Mouse (Mus musculus) layer of hippocampus, postnatal 36 days (tissue): ENCODE data around the gene Cspg4. TPM values are rescaled to one million over a fixed set of nuclear protein-coding genes. Genes with fewer than 3 reads are reported as not detected.
"Not testable (repeated sequence)": the region's sequence is repeated elsewhere in the genome, so short reads cannot be mapped to it uniquely, and the experiment has no call there.

Experiments used
- DNase-seq, 2 experiments: peaks; one replicate each; pipeline ENCODE4 v3.0.0; 2022
- total RNA-seq, 2 experiments: library from RNA; stranded (reverse); gene quantifications; 2 replicates each; pipeline ENCODE4 v1.2.3; 2021

Cspg4 gene
- total RNA-seq, 2 experiments from 2014 or later, result 18.0 to 19.7 TPM

GRCm38 (mm10) chr9:56893313-56893712, 28.5 kb downstream of the Cspg4 start:
- no peak for DNase-seq

DNA sequence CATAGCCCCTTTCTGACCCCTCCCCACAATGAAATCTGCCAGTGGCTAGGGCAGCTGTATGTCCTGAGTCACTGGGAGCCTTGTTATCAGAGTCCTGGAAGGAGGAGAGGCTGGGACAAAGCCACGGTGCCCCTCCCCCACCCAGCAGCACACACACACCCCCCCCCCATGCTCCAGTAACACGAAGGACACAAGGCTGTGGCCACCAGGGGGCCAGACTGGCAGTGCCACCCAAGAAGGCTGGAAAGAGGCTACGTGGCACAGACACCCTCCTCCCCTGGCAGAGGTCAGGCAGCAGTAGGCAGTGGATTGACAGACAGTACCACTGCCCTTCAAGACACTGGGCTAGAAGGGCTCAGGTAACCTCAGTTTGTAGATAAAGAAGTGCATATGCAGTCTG, 29.2 kb downstream of the Cspg4 start:
- no peak for DNase-seq

GRCm38 (mm10) chr9:56896779-56897178, 31.9 kb downstream of the Cspg4 start:
- no peak for DNase-seq

GRCm38 (mm10) chr9:56899409-56899808, 34.6 kb downstream of the Cspg4 start:
- no peak for DNase-seq

DNA sequence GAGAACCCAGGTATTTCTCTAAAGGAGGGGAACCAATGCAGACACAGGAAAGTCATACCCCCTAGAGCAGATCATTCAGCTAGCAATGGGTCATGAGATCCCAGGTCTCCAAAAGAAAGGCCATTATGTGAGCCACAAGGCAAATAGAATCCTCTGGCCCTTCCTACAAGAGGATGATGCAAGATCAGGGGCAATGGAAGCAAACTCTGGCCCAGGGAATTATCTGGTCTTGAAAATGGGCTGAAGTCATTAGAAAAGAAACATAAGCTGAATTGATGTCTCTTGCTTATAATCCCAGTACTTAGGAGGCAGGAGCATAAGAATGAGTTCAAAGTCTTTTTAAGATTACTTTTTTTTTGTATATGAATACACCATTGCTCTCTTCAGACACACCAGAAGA, 35.2 kb downstream of the Cspg4 start:
- no peak for DNase-seq

DNA sequence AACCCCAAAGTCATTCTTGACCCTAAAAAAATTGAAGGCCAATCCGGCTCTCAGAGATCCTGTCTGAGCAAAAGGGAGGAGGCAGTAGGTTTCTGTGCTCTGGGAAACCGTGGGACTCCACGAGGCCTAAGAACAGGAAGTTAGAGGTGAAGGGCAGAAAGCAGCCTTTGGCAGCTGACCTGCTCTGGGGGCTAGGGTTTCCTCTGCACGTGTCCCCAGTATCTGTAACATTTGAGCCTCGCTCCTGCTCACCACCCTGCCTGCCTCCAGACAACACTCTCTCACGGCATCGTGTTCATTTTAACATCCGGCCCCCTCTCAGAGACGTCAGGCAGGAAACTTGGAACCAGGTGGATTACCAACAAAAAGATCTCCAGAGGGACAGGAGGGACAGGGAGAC, 35.7 kb downstream of the Cspg4 start:
- DNase-seq, result no peak

GRCm38 (mm10) chr9:56901187-56901586, 36.4 kb downstream of the Cspg4 start:
- peak; percentile 33 to 50 for DNase-seq

DNA sequence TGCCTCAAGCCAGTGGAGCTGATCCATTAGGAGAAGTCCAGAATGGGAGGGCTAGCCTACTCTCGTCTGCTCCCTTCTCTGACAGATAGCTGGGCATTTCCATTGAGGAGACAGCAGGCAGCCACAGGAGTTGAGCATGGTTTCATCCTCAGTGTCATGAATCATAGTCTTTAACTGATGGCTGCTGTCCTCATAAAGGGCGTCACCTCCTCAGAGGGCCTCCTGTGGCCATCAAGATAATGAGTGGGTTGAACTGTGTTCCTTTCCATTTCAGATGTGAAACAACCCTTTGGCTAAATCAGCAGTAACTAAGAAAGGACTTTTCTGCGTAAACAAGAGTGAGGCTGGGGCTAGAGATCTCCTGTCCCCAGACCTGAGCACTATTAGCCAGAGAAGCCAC, 38.8 kb downstream of the Cspg4 start:
- DNase-seq, result no peak

DNA sequence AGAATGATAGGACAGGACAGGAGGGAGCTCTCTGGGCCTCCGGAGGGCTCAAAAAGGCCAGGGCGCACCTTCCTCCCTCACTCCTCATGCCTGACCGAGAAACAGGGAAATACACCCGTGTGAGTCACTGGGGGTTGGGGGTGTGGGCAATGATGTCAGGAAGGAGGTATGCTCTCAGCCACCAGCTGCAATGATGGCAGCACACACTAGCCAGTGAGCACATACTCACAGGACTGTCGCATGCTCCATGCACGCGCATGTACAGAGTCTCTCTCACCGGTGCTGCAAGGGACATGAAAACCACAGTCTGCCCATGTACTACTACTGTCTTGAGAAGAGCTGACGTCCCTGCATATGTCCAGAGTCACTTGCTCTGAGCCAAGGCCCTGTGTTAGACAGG, 42.7 kb downstream of the Cspg4 start:
- DNase-seq, result no peak

- not testable (repeated sequence) for DNase-seq
Measured at GRCm38 (mm10) chr9:56909991-56910390, 45.2 kb downstream of the Cspg4 start.

DNA sequence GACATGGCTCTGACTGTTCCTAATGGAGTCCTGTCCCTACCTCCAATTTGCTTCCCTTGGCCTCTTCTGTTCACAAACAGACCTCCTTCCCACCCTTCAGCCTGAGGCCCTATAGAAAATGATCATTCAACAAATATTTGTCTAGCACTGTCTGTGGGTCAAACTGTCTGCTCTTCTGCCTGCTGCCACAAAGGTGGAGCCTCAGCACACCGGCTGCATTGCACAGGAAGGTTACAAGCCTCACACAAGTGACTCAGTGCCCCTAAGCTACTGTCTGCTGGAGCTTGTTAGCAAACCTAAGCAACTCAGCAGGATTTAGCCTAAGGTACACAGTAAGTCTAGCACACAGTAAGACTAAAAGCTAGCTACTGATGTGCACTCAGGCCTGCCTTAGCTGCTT, 46.2 kb downstream of the Cspg4 start:
- DNase-seq, result no peak

- DNase-seq, result no peak
Measured at GRCm38 (mm10) chr9:56913991-56914390, 49.2 kb downstream of the Cspg4 start.

DNA sequence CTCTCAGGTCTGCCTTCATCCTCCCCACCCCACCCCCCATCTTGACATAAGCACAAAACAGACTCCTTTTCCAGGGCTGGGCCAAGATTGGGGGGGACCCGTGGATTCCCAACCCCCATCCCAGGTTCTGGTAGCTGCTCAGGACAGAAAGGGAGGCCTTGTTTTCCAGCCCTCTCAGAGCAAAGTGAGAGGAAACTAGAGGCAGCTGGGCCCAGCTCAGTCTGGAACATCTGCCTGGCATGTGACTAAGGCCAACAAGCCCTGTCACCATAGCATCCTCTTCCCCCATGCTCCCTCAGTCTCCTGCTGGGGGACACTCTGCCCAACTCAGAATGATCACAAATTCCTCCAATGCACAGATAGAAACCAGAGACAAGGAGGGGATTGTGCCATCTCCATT, 50.3 kb downstream of the Cspg4 start:
- no peak for DNase-seq

DNA sequence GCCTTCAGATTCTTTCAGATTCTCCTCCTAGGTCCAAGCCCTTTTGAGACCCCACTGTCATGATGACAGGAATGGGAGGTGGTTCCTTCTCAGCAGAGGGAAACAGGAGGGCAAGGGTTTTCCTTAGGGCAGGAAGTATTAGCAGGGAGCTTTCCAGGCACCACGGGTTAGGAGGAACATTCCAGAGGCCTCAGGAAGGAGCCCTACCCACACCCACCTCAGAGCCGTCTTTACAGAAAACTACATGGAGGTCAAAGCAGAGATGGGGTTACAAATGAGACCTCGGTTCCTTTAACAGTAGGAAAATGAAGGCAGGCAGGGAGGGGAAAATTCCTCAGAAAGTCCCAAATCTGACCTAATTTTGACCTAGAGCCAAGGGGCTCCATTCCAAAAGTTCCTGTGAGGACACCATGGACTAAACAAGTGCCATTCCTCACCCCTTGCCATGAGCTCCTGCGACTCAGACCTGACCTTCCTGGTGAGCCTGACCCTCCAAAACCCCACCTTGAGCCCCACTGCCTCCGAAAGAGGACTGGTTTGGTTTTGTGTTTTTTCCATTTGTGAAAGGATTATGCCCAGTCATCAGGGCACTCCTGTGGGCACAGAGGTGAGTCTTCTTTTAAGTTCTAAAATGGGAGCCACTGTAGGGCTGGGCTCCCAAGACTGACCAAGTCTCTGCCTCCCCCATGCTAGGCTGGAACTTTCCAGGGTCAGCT, 51.0 kb downstream of the Cspg4 start:
- no peak for DNase-seq

DNA sequence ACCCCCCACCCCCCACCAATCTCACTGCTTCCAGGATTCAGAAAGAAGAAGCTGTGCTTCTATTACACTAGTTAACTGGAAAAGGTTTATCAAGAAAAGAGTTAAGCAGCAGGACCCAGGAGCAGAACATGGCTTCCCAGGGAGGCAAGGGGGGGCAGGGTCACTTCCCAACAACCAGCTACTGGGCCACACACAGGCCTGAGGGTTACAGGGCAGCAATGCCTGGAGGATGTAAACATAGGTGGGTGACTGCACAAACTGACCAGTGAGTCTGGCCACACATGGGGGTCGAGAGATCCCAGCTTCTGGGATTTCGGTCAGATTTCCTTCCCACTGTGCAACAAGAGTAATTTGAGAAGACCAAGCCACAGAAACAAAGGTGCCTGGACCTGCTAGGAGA, 52.3 kb downstream of the Cspg4 start:
- DNase-seq, result no peak

- no peak for DNase-seq
Measured at GRCm38 (mm10) chr9:56918466-56918865, 53.6 kb downstream of the Cspg4 start.

GRCm38 (mm10) chr9:56922746-56923145, 57.9 kb downstream of the Cspg4 start:
- DNase-seq, result no peak

GRCm38 (mm10) chr9:56923841-56924650, 59.2 kb downstream of the Cspg4 start:
- no peak for DNase-seq

DNA sequence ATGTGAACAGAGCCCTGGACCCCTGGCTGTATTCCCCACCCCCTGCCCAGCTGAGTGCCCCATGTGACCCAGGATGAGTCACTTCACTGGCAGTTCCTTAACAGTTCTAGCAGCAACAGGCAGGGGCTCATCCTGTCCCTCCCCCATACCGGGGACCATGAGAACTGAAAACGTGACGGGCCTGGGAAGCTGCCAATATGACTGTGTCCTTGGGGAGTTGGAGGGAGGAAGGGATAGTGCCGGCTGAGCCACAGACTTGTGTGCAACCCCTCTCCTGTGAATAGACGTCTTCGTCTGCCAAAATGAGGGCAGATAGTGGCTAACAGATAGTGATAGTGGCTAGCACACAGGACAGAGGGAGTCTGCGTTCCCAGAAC, 59.8 kb downstream of the Cspg4 start:
- DNase-seq, result peak; percentile 43 to 56

DNA sequence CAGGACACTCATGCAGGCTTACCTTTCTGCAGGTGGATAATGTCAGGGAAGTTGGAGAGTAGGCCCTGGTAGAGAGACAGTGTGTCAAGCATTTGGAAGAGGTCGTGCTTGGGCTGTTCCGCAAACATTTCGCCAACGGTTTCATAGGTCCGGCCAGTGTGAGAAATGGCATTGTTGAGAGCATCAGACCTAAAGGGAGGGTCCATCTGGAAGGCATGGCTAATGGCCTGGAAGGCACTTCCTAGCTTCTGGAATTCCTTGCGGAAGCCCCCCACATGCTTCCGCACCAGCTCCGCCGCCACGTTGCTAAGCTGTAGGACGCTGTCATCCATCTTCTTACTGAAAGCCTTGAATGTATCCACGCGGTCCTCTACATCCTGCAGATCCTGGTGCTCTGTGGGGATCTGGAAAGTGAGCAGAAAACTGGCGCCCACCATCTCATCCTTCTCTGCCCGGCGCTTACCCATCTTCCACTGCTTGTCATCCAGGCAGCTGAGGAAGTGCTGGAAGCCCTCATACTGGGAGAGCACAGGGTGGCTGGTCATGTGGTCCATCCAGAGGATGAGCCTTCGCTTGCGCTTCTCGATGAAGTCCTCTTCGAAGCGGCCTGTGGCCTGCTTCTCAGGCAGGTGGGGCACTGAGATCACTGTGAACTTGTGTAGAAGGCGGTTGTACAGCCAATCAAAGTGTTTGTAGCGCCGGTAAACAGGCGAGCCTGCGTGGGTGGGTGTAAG, 60.6 kb downstream of the Cspg4 start:
- DNase-seq, result no peak

GRCm38 (mm10) chr9:56926025-56926360, 61.2 kb downstream of the Cspg4 start:
- DNase-seq, result no peak

- no peak for DNase-seq
Measured at GRCm38 (mm10) chr9:56926387-56926786, 61.6 kb downstream of the Cspg4 start.

DNA sequence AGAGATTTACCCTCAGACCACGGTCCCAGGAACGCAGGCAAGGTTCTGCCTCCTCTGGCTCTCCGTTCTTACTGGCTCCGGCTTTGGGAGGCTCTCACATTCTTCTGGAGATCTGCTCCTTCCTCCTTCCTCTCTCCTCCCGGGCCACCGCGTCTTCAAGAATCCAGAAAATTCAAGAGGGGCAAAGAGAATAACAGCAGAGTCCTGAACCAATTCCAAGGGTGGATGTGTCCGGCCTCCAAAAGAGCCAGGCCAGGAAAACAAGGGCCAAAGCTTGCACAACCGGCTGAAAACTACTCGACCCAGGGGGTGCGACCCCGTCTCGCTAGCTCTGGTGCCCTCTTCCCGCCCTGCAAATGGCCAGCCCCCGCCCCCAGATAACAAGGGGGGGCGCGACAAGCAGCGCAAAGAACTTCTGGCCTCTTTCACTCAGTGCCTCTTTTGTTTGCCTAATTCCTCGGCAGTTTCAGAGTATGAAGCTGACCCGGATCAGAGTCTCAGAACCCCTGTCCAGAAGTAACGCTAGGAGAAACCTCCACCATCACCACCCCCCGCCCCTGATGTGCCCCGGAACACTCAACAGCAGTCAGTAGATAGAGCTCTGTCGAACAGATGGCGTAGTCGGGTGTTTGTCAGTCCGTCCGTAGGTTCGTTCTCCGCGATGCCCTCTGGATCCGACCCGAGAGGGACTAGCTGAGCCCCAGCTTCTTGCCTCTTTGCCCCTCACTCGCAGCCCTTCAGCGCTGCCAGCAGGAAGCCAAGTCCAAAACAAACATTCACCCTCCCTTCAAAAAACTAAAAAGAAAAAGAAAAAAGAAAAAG, 62.6 kb downstream of the Cspg4 start:
- DNase-seq, result no peak
